Mouse (Mus musculus): ENCODE measurements around the gene Olfr844.

Olfr844 gene

GRCm38 (mm10) chr9:19316047-19316446, at the start of gene Olfr844:
Gene Olfr844, plus strand, starts transcription at chr9:19316347.
- no peak for DNase-seq

- no peak for DNase-seq
These were observed 20.0 kb downstream of the Olfr844 start, which contains the start of gene Olfr845 for GRCm38 (mm10) chr9:19336157-19336556. Gene Olfr845, plus strand, starts transcription at chr9:19336457.

- DNase-seq, result no peak
These were observed 47.8 kb downstream of the Olfr844 start, which contains the start of gene Olfr846 for GRCm38 (mm10) chr9:19363905-19364304. Gene Olfr846, minus strand, starts transcription at chr9:19364005.

Measured in cerebellum, postnatal 14 days (tissue).